Mouse (Mus musculus): ENCODE measurements at regions not wholly inside any gene's neighbourhood (a gene's known extent, or its start where the extent isn't known, plus 50 kb on each side); places are given as distances from the start of the nearest gene placed in this dataset.

- TF ChIP-seq CTCF (IDR thresholded peaks at IDR 0.05; ENCODE audit: borderline replicate concordance, extremely low read depth, insufficient read depth, insufficient read length) (no peak), POLR2A (IDR thresholded peaks at IDR 0.05; ENCODE audit: borderline replicate concordance, extremely low read depth, insufficient read depth, insufficient read length, poor library complexity, severe bottlenecking) (no peak)
- DNase-seq (ENCODE audit: low read depth) = no peak
Observed at GRCm38 (mm10) chr9:93420283-93420682, 878.3 kb downstream of the Plod2 start.

- TF ChIP-seq CTCF (IDR thresholded peaks at IDR 0.05; ENCODE audit: borderline replicate concordance, extremely low read depth, insufficient read depth, insufficient read length) = no peak
- DNase-seq (ENCODE audit: low read depth) = peak; percentile 64
Observed at GRCm38 (mm10) chr9:93432335-93432734, 890.3 kb downstream of the Plod2 start.

GRCm38 (mm10) chr9:93458676-93459075, 916.7 kb downstream of the Plod2 start:
- DNase-seq (ENCODE audit: low read depth) = peak; percentile 15
- TF ChIP-seq POLR2A (IDR thresholded peaks at IDR 0.05; ENCODE audit: borderline replicate concordance, extremely low read depth, insufficient read depth, insufficient read length, poor library complexity, severe bottlenecking) (no peak), CTCF (IDR thresholded peaks at IDR 0.05; ENCODE audit: borderline replicate concordance, extremely low read depth, insufficient read depth, insufficient read length) (no peak)

Data from brain, embryonic 14.5 days (tissue).